Mouse (Mus musculus) midbrain, embryonic 12.5 days (tissue): Measurements from ENCODE around the gene Ap3b1. TPM values are rescaled to one million over a fixed set of nuclear protein-coding genes. Genes with fewer than 3 reads are reported as not detected.

ENCODE experiments used
- ATAC-seq: fragments of 200-750 bp; cut with Nextera tagmentation; 2 replicates; pipeline ENCODE4 v1.8.0; 2017; ENCODE audit warnings: low read depth, moderate TSS enrichment, moderate library complexity; ENCODE audit not compliant: low FRiP score
- H3K27ac ChIP-seq: fragments of 300-500 bp; sonication (generic); replicated peaks from 2 replicates; pipeline ENCODE4 v1.5.1; 2016; ENCODE audit warnings: mild to moderate bottlenecking
- H3K27me3 ChIP-seq: fragments of 300-500 bp; sonication (generic); 2 replicates; pipeline ENCODE4 v1.6.1; 2016; ENCODE audit warnings: mild to moderate bottlenecking
- H3K36me3 ChIP-seq: fragments of 300-500 bp; sonication (generic); 2 replicates; pipeline ENCODE4 v1.6.1; 2016
- H3K4me1 ChIP-seq: fragments of 300-500 bp; sonication (generic); 2 replicates; pipeline ENCODE4 v1.6.1; 2016
- H3K4me2 ChIP-seq: fragments of 300-500 bp; sonication (generic); replicated peaks from 2 replicates; pipeline ENCODE4 v1.6.1; 2016; ENCODE audit warnings: mild to moderate bottlenecking, moderate library complexity
- H3K4me3 ChIP-seq: fragments of 300-500 bp; sonication (generic); 2 replicates; pipeline ENCODE4 v1.5.1; 2016; ENCODE audit warnings: mild to moderate bottlenecking
- H3K9ac ChIP-seq: fragments of 300-500 bp; sonication (generic); replicated peaks from 2 replicates; pipeline ENCODE4 v1.6.1; 2016; ENCODE audit warnings: mild to moderate bottlenecking, moderate library complexity
- H3K9me3 ChIP-seq: fragments of 300-500 bp; sonication (generic); 2 replicates; pipeline ENCODE4 v1.6.1; 2016; ENCODE audit warnings: mild to moderate bottlenecking
- WGBS: fragments of 180-500 bp; shearing (Covaris S2); methylation state at CpG from one replicate; pipeline ENCODE4 v1.1.7; 2016; 5-methylcytosine and 5-hydroxymethylcytosine counted together
- polyA plus RNA-seq: library from polyadenylated mRNA; unstranded; fragments of >200 nt; fragmentation: Nextera tagmentation; extraction: Ambion mirVana; gene quantifications from 2 replicates; pipeline ENCODE4 v1.2.1, GENCODE M21; 2016

The Ap3b1 gene
- polyA plus RNA-seq, 1 experiment from 2014 or later = 39.8 TPM

DNA sequence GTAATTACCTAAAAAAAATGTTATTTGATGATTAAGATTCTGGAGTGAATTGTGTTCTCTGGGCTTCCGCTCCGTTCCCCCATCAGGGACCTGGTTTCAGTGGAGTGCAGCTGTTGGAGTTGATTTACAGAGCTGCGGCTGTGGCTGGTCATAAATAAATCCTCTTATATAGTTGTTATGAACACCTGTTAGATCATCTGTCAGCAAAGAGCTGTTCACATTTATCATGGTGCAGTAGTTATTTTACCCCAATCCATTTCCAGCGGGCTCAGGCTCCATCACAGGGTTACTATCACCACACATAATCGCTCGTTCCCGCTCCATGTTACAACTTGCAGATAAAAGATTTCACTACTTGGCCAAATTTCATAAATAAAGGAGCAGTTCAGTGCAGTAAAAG is 215.1 kb downstream of the Ap3b1 start:
- Histone ChIP-seq H3K4me2 (no peak overlapping the region), H3K27me3 (peaks cover 95% of the 10 kb centered on the region), H3K9me3 (no peaks in the 10 kb centered on the region), H3K4me1 (peaks cover 35% of the 10 kb centered on the region), H3K4me3 (no peak overlapping the region), H3K9ac (no peak overlapping the region), H3K27ac (no peak overlapping the region), H3K36me3 (no peaks in the 10 kb centered on the region)
- 91% methylated on average over 7 of the region's 7 CpGs for WGBS
- no peak for ATAC-seq

GRCm38 (mm10) chr13:94575607-94576398 is 217.0 kb downstream of the Ap3b1 start:
- no peak overlapping the region for H3K4me3 ChIP-seq
- WGBS = 4% methylated on average over 17 of the region's 17 CpGs
- peaks cover 33% of the 10 kb centered on the region for H3K4me1 ChIP-seq
- H3K9me3 ChIP-seq = no peaks in the 10 kb centered on the region
- no peak overlapping the region for H3K9ac ChIP-seq
- ATAC-seq = peak; percentile 93
- peak overlapping the region; percentile 46 for H3K27ac ChIP-seq
- H3K27me3 ChIP-seq = peaks cover 93% of the 10 kb centered on the region
- H3K36me3 ChIP-seq = no peaks in the 10 kb centered on the region
- peak overlapping the region; percentile 40 for H3K4me2 ChIP-seq

DNA sequence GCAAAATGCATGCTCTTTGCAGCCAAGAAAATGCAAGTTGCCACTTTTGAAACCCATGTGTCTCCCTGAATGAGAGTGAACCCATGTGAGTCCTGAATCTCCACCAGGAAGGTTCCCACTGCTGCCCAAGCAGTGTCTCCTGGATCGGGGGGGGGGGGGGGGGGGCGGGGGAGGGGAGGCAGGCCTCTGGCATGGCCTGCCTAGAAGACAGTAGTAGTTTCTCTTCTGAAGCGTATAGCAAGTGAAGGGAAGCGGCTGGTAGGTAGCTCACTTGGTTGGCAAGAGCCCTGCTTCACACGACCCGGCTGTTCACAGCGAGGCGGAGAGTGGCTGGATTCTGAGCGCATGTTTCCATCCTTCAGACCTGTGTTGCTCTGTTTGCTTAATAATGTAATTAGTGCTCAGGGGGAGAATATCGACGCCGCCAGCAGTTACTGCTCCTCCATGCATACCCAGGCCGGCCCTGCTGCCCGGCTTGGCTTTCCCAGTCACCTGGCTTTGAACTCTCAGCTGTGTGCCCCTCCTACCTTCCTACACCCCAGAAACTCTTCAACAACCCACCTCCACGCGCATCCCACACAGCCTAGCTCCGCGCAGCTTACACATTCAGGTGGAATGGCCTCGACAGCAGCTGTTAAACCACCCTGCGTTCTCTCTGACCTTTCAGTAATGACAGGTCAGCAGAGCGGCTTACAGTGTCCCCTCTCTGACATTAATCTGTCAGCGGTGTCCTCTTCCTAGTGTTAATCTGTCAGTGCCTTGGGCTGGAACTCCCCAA is 217.8 kb downstream of the Ap3b1 start:
- Histone ChIP-seq H3K9ac (0 out of 2 replicates have a peak overlapping the region, but pooled peaks have one; percentile 21), H3K4me3 (no peak overlapping the region), H3K36me3 (no peaks in the 10 kb centered on the region), H3K9me3 (no peaks in the 10 kb centered on the region), H3K27me3 (peaks cover 88% of the 10 kb centered on the region), H3K27ac (peak overlapping the region; percentile 46), H3K4me2 (peak overlapping the region; percentile 40), H3K4me1 (peaks cover 33% of the 10 kb centered on the region)
- WGBS = 15% methylated on average over 20 of the region's 22 CpGs
- peak; percentile 47 for ATAC-seq

DNA sequence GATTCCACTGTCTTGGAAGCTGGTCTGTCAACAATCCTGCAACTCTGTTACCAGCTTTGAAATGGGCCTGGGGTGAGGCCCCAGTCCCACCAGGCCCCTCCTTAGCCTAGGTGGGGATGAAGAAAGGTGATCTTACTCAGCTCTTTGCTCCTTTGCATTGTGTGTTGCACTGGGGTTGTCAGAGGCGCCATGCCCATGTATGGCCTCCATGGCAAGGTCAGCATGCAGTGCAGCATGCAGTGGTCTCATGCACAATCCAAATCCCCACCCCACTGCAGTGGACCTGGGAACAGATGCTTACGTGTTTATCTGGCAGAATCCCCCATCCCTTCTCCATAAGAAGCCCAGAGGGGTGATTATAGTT is 218.4 kb downstream of the Ap3b1 start:
- Histone ChIP-seq H3K27me3 (peaks cover 87% of the 10 kb centered on the region), H3K9ac (no peak overlapping the region), H3K36me3 (no peaks in the 10 kb centered on the region), H3K27ac (peak overlapping the region; percentile 46; the same call in 1 of the 2 replicates), H3K4me3 (no peak overlapping the region), H3K4me2 (no peak overlapping the region), H3K9me3 (no peaks in the 10 kb centered on the region), H3K4me1 (peaks cover 33% of the 10 kb centered on the region)
- WGBS = 64% methylated on average over 2 of the region's 2 CpGs
- ATAC-seq = no peak

DNA sequence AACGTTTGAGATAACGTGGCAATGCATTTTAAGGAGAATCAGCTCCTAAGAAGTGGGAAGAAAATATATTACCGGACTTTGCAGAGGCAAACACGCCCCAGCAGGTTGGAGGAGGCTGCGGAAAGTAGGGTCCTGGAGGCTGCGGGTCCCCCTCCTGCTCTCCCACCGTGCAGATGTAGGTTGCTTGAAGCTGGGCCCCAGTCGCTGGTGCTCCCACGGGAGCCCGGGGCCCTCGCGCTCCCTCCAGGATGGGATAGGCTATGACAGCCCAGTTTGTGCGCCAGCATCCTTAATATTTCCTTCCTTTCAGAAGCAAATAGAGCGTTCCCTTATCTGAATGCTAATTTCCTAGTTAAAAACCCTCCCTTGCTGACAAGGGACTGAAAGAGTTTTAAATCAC is 236.5 kb downstream of the Ap3b1 start:
- H3K27me3 ChIP-seq = peaks cover 91% of the 10 kb centered on the region
- peaks cover 17% of the 10 kb centered on the region for H3K4me1 ChIP-seq
- no peaks in the 10 kb centered on the region for H3K36me3 ChIP-seq
- peak overlapping the region; percentile 42; the same call in 1 of the 2 replicates for H3K4me2 ChIP-seq
- 2% methylated on average over 14 of the region's 14 CpGs for WGBS
- H3K9me3 ChIP-seq = no peaks in the 10 kb centered on the region
- 0 out of 2 replicates have a peak overlapping the region, but pooled peaks have one; percentile 35 for H3K27ac ChIP-seq
- peak; percentile 75 for ATAC-seq
- H3K4me3 ChIP-seq = peak overlapping the region; percentile 20; the same call in 1 of the 2 replicates
- H3K9ac ChIP-seq = no peak overlapping the region

- ATAC-seq = peak; percentile 84
- H3K4me2 ChIP-seq = peak overlapping the region; percentile 42
- H3K27ac ChIP-seq = no peak overlapping the region
- WGBS = under 1% methylated on average over 38 of the region's 38 CpGs
- no peak overlapping the region for H3K9ac ChIP-seq
- no peaks in the 10 kb centered on the region for H3K9me3 ChIP-seq
- H3K36me3 ChIP-seq = no peaks in the 10 kb centered on the region
- peak overlapping the region; percentile 20 for H3K4me3 ChIP-seq
- H3K27me3 ChIP-seq = peaks cover 94% of the 10 kb centered on the region
- peaks cover 17% of the 10 kb centered on the region for H3K4me1 ChIP-seq
These were observed 237.1 kb downstream of the Ap3b1 start for GRCm38 (mm10) chr13:94595701-94596361.

GRCm38 (mm10) chr13:94596386-94597033 is 237.8 kb downstream of the Ap3b1 start:
- ATAC-seq = no peak
- Histone ChIP-seq H3K4me1 (peaks cover 17% of the 10 kb centered on the region), H3K9ac (no peak overlapping the region), H3K4me3 (peak overlapping the region; percentile 20; the same call in 1 of the 2 replicates), H3K36me3 (no peaks in the 10 kb centered on the region), H3K27me3 (peaks cover 95% of the 10 kb centered on the region), H3K4me2 (peak overlapping the region; percentile 42), H3K9me3 (no peaks in the 10 kb centered on the region), H3K27ac (no peak overlapping the region)
- 9% methylated on average over 20 of the region's 20 CpGs for WGBS

DNA sequence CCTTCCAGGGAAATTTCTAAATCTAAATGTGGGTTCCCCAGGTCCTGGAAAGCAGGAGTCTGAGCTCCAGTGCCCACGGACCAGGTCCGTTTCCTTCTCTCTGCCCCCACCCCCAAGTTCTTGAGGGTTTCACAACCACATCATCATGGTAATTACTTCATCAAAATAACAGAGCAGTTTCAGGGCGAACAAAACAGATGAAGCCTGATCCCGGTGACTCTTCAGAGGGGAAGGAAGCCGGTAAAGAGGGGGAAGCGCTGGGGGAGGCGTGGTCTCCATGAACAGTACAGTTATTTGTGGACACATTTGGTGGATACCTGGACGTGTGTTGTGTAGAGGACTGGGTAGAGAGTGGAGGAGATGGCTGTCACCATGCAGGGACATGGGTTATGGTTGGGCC is 241.0 kb downstream of the Ap3b1 start:
- H3K27me3 ChIP-seq = peaks cover 95% of the 10 kb centered on the region
- H3K4me3 ChIP-seq = no peak overlapping the region
- no peak for ATAC-seq
- H3K4me1 ChIP-seq = peaks cover 17% of the 10 kb centered on the region
- WGBS = 53% methylated on average over 8 of the region's 8 CpGs
- H3K4me2 ChIP-seq = no peak overlapping the region
- no peaks in the 10 kb centered on the region for H3K36me3 ChIP-seq
- no peaks in the 10 kb centered on the region for H3K9me3 ChIP-seq
- no peak overlapping the region for H3K9ac ChIP-seq
- H3K27ac ChIP-seq = no peak overlapping the region

- H3K27ac ChIP-seq = no peak overlapping the region
- peaks cover 85% of the 10 kb centered on the region for H3K27me3 ChIP-seq
- no peak overlapping the region for H3K4me2 ChIP-seq
- peaks cover 17% of the 10 kb centered on the region for H3K4me1 ChIP-seq
- ATAC-seq = no peak
- H3K9me3 ChIP-seq = no peaks in the 10 kb centered on the region
- H3K36me3 ChIP-seq = no peaks in the 10 kb centered on the region
- 83% methylated on average over 9 of the region's 9 CpGs for WGBS
- no peak overlapping the region for H3K9ac ChIP-seq
- H3K4me3 ChIP-seq = no peak overlapping the region
These were observed 248.5 kb downstream of the Ap3b1 start for GRCm38 (mm10) chr13:94607035-94607860.

DNA sequence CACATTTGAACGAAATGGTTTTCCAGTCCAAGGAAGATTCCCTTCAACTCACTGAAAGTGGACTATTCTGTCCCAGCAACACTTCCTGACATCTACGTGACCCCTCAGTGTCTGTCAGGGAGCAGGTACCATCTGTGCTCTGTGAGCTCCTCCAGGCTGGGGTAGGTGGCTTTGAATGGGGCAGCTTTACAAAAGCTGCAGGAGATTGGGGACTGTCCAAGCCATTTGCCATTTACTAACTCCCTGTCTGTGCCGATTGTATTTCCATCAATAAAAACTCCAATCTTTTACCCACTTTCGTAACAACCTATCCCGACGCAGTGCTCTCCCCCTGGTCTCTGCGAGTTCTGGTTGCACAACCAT is 249.1 kb downstream of the Ap3b1 start:
- H3K27me3 ChIP-seq = peaks cover 83% of the 10 kb centered on the region
- ATAC-seq = no peak
- 52% methylated on average over 7 of the region's 7 CpGs for WGBS

GRCm38 (mm10) chr13:94608420-94608831 is 249.7 kb downstream of the Ap3b1 start:
- Histone ChIP-seq H3K4me3 (no peak overlapping the region), H3K4me1 (peaks cover 17% of the 10 kb centered on the region), H3K27me3 (peaks cover 83% of the 10 kb centered on the region), H3K27ac (no peak overlapping the region), H3K36me3 (no peaks in the 10 kb centered on the region), H3K9ac (no peak overlapping the region), H3K4me2 (no peak overlapping the region), H3K9me3 (no peaks in the 10 kb centered on the region)
- peak; percentile 89 for ATAC-seq
- 6% methylated on average over 11 of the region's 11 CpGs for WGBS

More for the DNA sequence above, 249.1 kb downstream of the Ap3b1 start:
- H3K4me1 ChIP-seq = peaks cover 17% of the 10 kb centered on the region
- H3K27ac ChIP-seq = no peak overlapping the region
- H3K36me3 ChIP-seq = no peaks in the 10 kb centered on the region
- no peak overlapping the region for H3K4me2 ChIP-seq
- H3K9me3 ChIP-seq = no peaks in the 10 kb centered on the region
- H3K9ac ChIP-seq = no peak overlapping the region
- H3K4me3 ChIP-seq = no peak overlapping the region
